Mouse (Mus musculus) urinary bladder, postnatal 36 days (tissue): ENCODE data around the gene Trmt6.

Experiments
- DNase-seq, 2 experiments: peaks; one replicate each; pipeline ENCODE4 v3.0.0; 2022; ENCODE audit warnings: low spot score in 2 of 2, mixed read lengths in 1 of 2

The Trmt6 gene

GRCm38 (mm10) chr2:132815608-132816314, at the start of gene Trmt6, which contains the start of gene Mcm8:
TSS of gene Trmt6 (minus strand) at chr2:132816055.
TSS of gene Mcm8 (plus strand) at chr2:132816141.
- peak; percentile 82 to 90 for DNase-seq

- no peak for DNase-seq
Measured at GRCm38 (mm10) chr2:132863325-132863724, 47.5 kb upstream of the Trmt6 start.

- DNase-seq: no peak
Measured at GRCm38 (mm10) chr2:132861456-132861855, 45.6 kb upstream of the Trmt6 start.

GRCm38 (mm10) chr2:132860435-132860834, 44.6 kb upstream of the Trmt6 start:
- no peak for DNase-seq

- no peak for DNase-seq
Measured at GRCm38 (mm10) chr2:132856333-132856732, 40.5 kb upstream of the Trmt6 start.

GRCm38 (mm10) chr2:132853051-132853450, 37.2 kb upstream of the Trmt6 start:
- DNase-seq: no peak

GRCm38 (mm10) chr2:132849141-132849540, 33.3 kb upstream of the Trmt6 start:
- DNase-seq: no peak

GRCm38 (mm10) chr2:132848361-132848760, 32.5 kb upstream of the Trmt6 start:
- DNase-seq: no peak

DNA sequence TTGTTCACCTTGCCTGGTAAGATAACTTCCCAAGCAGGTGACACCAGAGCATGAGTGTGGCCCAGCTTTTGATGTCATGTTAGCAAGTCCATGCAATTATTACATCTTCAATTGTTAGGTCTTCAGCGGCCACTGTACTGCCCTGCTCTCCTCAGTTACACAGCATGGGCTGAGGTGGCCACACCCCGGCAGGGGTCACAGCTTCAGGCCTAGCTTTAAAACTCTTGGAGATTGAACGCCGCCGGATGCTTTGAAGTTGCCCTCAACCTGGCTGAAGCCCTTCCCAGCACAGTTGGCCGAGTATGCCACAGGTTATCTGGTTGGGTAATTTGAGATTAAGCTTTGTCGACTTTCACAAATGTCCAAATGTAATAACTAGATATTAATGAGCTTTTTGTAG, 31.7 kb upstream of the Trmt6 start:
- no peak for DNase-seq

- DNase-seq: peak; percentile 97 to 99
Measured at GRCm38 (mm10) chr2:132846407-132847358, 30.8 kb upstream of the Trmt6 start, which contains the start of gene Crls1. TSS of gene Crls1 (plus strand) at chr2:132846666.

GRCm38 (mm10) chr2:132841071-132841470, 25.2 kb upstream of the Trmt6 start:
- no peak for DNase-seq

GRCm38 (mm10) chr2:132802976-132803375, 12.9 kb downstream of the Trmt6 start:
- DNase-seq: no peak

GRCm38 (mm10) chr2:132794204-132794586, 21.7 kb downstream of the Trmt6 start:
- no peak for DNase-seq

DNA sequence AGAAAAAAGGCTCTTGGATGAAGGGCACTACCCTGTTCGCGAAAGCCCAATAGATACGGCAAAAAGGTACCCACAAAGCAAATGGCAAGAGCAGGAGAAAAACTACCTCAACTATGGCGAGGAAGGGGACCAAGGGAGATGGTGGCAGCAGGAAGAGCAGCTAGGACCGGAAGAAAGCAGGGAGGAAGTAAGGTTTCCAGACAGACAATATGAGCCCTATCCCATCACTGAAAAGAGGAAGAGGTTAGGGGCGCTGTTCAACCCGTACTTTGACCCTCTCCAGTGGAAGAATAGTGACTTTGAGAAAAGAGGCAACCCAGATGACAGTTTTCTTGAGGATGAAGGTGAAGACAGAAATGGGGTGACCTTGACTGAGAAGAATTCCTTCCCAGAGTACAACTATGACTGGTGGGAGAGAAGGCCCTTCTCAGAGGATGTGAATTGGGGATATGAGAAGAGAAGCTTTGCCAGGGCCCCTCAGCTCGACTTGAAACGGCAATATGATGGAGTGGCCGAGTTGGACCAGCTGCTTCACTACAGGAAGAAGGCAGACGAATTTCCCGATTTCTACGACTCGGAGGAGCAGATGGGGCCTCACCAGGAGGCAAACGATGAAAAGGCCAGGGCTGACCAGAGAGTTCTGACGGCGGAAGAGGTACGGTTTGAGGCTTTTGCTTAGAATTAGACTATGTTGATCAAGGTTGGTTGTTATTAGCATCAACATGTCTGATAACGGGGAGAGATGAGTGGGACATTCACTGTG, 22.2 kb downstream of the Trmt6 start:
- DNase-seq: no peak

GRCm38 (mm10) chr2:132784039-132784438, 31.8 kb downstream of the Trmt6 start:
- DNase-seq: no peak

DNA sequence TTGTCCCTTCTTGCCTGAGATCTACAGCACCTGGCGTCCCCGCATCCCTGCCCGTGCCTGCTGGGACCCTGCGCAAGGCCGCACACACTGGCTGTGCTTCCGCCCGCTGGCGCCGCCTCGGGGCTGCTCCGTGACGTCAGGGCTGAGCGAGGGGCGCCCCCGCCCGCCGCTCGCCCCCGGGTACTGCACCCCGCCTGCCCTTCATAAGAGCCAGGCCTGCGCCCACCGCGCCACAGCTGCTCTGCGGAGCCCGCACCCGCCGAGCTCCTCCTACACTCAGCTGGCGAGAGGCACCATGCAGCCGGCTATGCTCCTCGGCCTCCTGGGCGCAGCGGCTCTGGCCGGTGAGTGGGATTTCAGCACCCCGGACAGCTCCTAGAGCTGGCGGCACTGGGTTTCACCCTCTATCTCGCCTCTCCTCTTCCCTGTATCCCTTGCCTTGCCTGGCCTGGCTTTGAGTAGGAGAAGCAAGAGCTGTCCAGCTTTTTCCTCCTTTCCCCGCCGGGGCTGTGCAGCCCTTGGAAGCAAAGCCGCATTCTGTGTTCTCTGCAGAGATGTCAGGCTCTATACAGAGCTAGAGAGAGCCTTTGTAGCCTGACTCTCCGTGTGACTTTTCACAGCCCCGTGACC, 34.3 kb downstream of the Trmt6 start:
- peak; percentile 65 to 83 for DNase-seq

DNA sequence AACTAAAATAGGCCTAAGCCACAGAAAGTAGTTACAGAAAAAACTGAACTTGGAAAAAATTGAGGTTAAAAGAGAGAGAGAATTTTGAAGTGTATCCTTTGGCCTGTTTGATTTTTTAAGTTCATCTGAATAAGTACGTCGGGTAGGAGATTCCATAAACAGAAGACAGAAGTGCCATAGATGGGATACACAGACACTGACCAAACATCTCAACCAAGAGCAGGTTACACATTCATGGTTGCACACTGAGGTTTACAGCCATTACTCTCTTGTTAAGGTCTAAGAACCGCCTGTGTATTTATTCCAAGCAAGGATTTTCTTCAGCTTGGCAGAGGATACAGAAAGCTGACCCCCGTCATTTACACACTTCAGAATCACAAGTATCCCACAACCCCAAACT, 34.9 kb downstream of the Trmt6 start, which contains the start of gene Chgb:
TSS of gene Chgb (plus strand) at position 301 of the 400 bp plus-strand sequence.
- DNase-seq: no peak

GRCm38 (mm10) chr2:132770822-132771221, 45.0 kb downstream of the Trmt6 start:
- no peak for DNase-seq

- no peak for DNase-seq
Measured at GRCm38 (mm10) chr2:132757911-132758310, 57.9 kb downstream of the Trmt6 start.
